Mouse (Mus musculus) brain, embryonic 18.5 days (tissue): ENCODE data around the gene Stk11ip.

ENCODE experiments used
- DNase-seq: peaks from one replicate; pipeline ENCODE4 v3.0.0-alpha.2; 2012; ENCODE audit warnings: low read depth, low spot score

Stk11ip gene

DNA sequence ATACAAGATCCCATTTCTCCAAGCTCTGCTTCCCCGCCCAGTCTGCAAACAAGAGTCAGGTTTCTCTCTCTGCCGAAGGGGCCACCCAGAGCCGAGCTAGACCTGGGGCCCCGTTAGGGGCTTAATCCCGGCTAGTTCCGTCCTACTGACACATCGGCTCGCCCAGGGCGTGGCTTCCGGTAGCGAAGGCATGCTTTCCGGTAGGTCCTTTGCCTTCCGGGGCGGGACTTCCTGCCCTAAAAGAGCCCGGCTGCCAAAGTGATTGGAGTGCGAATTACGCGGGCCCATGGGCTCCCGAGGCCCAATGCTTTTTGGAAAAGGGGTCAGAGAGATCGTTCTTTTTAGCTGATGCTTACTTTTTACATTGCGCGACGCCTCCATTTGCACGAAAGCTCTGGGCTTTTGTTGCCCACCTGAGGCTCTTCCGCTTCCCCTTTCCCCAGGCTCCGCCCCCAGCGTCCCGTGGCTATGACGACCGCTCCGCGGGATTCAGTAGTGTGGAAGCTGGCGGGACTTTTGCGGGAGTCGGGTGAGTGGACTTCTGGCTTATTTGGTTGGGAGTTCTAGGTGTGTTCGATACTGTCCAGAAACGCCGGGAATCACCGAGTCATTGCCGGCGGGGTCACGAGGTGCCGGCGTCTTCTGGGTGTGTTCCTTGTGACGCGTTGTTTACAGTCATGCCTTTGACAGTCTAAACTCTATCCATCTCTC, at the start of gene Stk11ip:
Gene Stk11ip (plus strand): TSS at position 209 of the 711 bp plus-strand sequence.
- DNase-seq, result peak; percentile 76

DNA sequence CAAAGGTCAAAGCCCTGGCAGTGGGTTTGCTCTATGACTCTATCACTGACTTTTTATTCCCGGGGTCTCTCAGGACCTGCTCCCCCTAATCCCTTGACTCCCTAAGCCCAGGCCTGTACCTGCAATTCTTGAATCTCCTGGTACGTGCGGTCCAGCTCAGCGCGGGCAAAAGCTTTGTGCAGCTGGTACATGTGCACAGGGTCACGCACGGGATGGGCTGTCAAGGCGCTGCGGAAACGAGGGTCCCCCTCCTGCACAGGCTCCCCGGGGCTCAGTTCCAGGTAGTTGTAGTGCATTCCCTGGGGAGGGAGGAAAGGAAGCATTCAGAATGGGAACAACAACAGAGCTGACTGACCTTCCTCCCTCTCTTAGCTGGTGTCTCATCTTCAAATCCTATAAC, 44.9 kb upstream of the Stk11ip start:
- DNase-seq, result no peak

DNA sequence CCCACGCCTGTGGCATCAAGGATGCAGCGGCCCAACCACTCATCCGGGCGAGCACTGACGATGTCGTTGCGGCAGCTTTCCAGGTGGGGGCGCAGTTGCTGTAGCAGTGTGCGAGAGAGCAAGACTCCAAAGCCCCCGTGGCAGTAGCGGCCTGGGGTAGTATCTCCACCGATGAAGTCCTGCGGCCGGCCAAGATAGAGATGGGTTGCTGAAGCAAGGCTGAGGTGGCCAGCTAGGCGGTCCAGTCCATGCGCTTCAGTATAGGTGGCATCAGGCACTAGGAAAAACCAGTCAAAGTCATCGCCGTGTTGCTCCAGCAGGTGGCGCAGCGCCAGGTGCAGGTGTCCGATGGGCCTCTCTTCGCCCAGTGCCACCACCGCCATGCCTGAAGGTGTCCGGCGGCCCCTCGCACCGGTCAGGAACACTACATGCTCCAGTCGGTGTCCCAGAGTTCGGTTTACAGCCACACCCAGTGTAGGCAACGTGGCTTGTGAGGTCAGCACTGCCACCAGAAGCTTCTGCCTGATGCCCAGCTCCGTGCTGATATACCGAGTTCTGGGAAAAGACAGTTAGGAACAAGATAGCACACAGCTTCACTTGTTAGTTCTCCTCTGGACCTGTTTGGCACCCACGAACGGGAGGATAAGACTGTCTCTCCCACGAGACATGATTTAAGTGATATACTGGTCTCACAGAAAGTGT, 43.9 kb upstream of the Stk11ip start:
- DNase-seq, result no peak

DNA sequence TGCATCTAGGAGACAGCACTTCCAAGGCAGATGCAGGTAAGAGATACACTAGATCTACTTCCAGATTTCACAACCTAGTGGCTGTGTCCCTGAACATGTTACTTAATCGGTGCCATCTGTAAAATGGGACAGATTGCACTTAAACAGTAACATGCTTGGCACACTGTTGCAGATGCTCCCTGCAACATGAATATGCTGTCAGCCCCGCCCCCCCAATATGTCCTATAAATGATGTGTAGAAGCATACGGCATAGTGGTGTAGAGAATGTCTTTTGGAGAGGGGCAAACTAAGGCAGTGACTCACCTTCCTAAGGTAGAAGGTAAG, 43.4 kb upstream of the Stk11ip start:
- no peak for DNase-seq

DNA sequence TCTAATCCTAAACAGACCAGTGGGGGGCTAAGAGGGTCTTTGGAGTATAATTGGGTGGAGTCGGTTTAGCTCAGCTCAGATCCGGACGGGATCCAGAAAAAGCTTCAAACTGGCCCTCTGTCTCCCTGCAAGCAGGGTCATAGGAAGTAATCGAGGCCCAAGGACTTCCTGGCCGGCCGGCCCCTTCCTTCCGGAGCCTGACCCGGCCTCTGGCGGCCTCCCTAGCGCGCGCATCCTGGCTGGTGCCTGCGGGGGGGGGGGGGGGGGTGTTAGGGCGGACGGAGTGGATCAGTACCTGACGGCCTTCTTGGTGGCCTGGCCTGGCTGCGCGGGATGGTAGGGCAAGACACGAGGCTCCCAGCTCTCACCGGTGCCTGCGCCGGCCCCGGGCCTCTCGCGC, 42.8 kb upstream of the Stk11ip start:
- no peak for DNase-seq

DNA sequence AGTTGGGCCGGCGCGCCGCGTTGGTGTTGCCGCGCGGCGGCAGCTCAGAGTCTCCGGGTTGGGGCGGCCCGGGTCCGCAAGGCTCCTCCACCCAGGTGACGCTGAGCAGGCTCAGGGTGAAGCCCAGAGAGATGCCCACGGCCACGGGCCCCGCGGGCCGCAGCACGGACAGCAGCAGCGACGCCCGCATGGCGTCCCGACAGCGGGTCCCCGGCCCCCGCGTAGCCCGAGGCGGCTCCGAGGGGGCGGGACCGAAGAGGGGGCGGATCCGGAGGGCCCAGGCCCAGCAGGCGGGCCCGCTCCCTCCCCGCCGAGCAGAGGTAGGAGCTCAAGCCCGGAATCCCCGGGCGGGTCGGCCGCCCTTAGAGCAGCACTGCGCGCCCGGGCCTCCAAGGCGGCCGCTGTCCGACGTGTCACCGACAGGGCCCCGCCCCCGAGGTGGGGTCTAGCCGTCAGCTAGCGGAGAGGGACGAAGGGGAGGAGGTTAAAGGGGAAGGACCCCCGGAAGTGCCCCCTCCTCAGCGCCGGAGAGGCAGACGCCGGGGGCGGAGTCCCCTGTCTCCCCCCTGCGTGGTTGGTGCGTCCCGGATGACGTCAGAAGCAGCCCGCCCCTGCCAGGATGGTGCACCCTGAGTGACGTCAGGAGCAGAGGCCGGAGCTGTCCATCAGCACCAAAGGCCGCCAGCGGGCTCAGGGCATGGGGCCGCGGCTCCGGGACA, 42.3 kb upstream of the Stk11ip start, which contains the start of the genes Chpf and Tmem198:
Gene Chpf (minus strand): TSS at position 392 of the 719 bp plus-strand sequence.
Gene Tmem198 (plus strand): TSS at position 617 of the 719 bp plus-strand sequence.
- DNase-seq, result peak; percentile 93

DNA sequence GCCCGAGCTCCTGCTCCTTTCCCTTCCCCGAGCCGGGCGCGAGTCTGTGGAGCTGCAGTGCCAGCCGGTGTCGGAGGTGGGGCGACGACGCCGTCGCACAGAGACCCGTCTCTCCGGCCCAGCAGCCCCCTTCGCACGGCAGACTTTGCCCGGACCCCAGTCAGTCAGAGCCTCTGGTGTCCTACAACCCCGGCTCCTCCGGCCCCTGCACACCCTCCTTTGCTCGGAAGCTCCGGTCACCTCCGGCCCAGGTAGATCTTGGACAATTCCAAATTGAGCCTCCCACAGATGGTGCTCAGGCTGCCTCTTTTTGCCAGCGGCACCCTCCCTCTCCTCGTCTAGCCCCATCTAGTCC, 41.7 kb upstream of the Stk11ip start:
- no peak for DNase-seq

DNA sequence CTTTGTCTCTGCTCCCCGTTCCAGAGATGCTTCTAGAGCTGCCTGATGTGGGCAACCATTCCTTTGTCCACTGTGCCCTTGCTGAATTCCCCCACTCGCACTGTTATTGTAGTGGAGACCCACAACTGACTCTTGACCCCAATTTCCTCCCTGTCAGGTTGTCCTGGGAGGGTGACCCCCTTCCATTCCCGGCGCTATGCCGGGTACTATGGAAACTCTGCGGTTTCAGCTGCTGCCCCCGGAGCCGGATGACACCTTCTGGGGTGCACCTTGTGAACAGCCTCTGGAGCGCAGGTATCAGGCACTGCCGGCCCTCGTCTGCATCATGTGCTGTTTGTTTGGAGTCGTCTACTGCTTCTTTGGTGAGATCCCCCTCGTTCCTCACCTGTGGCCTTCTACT, 41.3 kb upstream of the Stk11ip start:
- DNase-seq, result no peak

DNA sequence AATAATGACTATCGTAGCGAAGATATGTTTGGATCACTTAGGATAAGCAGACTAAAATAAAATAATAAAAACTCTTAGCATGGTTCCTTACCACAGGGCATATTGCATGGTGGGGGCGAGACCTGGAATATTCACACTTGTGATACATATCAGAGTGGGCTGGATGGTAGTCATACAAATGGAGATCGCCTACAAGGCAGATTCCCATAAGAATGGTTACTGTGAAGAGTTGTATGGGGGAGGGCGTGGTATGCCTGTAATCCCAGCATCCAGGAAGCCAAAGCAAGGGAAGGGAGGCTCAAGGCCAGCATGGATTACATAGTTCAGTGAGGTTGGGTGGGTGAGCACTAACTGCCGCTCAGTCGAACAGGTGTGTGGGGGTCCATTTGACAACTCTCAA, 40.6 kb upstream of the Stk11ip start:
- DNase-seq, result no peak

DNA sequence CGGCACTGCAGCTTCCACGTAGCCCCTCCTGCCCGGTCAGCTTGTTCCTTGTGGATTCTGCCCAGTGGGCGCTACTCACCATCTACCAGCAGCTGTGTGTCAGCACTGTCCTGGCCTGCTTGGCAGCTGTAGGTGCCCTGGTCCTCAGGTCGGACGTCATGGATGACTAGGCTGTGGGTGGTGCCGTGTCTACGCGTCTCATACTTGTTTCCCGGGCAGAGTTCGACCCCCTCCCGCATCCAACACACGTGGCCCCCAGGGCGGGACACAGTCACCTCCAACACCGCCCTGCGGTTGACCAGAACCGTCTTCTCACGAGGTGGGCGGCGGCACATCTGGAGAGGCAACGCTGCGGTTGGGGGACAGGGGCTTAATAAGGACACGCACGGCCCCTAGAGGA, 34.8 kb upstream of the Stk11ip start:
- no peak for DNase-seq

DNA sequence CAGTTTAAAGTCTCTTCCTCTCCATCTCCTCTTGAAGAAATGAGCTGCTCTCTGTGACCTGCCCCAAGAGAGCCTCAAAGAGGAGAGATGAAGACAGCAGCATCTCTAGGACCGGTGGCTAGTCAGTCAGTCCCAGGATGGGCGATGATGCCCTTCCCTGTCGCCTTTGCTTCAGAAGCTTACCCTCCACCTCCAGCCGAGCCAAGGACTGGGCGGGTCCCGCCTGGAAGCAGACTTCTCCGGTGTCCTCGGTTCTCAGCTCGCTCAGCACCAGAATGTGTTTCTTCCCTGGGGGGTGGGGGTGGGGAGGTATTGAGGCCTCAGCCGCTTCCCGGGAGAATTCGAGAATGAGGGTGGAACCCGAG, 34.3 kb upstream of the Stk11ip start:
- DNase-seq, result no peak

DNA sequence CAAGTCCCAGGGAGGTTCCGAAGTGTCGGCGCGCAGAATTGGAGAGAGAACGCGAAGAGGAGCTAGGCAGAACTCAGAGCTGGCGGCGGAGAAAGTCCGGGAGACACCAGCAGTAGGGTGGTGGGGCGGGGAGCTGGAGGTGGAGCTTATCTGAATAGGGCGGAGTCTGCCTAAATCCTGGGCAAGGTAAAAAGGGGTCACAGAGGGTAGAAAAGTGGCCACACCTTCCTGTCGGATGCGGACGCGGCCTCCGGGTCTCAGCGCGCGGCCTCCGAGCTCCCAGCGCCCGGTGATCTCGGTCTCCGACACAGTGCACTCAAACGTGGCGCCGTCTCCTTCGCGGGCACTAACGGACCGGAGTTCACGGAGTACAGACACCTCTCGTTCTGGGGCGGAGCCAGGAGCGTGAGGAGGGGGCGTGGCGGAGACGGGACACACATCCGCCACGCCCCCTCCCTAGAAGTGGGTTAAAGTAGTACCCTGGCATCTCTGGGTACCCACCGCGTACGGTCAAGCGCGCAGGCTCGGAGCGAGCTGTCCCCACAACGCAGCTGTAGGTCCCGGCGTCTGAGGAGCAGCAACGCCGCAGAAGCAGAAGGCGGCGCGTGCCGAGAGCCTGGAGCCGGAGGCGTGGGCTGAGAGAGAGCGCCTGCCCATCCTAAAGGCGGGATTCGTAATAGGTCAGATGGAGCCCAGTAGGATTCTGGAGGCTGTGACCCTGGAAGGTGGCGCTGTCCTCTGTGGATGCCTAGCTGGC, 33.7 kb upstream of the Stk11ip start:
- DNase-seq, result no peak

DNA sequence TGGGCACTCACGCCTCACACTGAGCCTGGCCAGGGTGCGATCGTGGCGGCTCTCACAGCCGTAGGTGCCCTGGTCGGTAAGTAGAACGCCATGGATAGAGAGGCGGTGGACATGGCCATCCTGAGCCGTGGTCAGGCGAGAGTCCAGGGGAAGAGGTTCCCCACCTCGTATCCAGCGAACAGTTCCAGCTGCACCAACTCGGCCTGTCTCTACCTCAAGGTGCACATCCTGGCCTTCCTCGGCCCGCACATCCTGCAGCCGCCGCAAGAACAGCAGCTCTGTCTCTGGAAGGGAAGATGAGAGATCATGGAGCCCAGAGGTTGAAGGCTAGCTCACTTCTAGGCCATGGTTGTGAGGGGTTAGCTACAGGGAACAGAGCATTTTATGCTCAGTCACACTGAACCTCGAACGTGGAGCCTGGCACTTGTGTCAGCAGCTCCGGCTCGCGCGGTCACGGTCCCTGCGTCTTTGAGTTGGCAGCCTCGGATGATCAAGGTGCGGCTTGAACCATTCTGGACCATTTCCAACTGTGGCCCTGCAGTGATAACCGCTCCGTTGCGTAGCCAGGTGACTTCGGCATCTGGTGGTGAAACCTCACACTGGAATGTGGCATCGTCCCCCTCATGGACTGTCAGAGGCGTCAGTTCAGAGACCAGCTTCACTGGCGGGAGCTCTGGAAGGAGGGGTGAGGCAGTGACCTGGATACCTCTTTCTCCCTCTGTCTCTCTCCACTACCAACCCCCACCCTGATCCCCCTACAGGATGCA, 30.4 kb upstream of the Stk11ip start:
- no peak for DNase-seq

DNA sequence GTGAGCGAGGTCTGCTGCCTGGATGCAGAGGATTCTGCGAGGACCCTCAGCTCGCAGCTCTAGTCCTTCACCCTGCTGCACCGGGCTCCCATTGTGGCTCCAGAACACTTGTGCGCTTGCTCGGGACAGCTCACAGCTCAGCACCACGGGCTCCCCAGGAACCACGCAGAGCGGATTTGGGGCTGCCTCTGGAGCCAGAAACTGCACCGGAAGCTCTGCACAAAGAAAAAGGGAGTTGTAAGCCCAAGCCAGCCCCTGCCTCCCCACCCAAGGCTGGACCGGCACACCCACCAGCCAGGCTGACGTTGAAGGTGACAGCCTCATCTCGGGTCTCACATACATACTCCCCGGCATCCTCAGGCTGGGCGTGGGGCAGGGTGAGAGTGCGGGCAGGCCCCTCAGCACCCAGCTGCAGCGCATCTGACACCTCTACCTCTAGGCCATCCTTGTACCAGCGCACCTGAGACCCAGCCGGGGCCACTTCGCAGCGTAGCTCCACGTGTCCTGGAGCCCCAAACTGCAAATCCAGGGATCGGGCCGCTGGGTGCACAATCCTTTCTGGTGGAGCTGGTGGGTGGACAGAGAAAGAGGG, 28.7 kb upstream of the Stk11ip start:
- DNase-seq, result no peak

DNA sequence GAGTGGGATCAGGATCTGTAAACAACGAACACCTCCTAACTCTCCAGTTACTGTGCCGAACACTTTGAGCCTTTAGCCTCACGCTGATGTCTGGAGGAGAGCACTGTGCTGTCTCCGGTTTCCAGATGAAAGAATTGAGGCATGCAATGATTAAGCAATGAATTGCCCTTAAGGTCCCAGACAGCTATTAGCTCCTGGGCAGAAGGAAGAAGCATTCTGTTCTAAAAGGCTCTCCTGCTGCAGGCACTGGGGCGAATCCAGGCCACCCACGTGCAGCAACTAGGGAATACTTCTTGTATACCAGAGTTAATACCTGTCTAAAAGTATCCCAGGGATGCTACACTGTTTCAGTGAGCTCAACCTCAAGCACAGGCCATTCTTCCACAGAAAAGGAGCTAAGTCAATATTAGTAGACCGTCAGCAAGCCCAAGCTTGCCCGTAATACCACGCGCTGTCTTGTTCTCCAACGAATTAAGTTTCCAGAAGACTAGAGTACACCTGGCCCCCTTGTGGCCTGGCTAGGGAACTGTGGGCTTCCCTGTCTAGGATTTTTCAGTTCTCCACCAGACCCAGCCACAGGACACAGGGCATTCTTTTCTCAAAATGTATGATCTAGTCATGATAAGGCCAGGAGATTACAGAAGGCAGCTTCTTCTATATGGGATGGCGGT, 26.3 kb upstream of the Stk11ip start:
- DNase-seq, result no peak

DNA sequence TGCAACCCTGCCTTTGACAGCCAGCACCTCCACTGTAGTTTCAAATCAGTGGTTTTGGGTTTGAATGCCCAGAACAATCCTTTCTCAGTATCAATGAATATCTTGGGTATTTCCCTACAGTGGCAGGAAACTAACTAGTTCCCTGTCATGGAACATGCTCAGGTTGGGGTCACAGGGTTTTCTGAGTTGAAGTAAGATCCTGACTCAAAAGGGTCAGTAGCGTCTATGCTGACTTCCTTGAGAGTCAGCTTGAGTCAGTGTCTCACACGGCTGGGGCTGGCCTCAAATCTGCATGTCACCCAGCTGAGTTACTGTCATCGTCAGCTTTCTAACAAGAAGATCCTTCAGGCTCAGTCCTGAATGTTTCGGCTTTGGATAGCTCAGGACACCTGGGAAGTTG, 22.4 kb upstream of the Stk11ip start:
- DNase-seq, result no peak

DNA sequence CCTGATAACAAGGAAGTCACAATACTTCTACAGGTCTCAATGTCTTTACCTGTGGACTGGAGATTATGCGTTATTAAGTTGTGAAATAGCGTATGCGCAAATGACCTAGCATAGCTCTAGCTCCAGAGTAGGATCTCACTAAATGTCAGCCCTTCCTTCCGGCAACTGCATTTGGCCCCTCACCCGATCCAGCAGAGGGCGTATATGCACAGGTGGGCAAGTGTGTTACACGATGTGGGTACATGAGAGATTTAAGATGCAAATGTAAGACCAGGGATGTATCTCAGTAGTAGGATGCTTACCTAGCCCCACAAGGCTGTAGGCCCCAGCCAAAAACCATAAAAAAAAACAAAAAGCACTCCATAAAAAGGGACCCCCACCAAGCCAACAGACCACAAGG, 21.9 kb upstream of the Stk11ip start:
- DNase-seq, result no peak

DNA sequence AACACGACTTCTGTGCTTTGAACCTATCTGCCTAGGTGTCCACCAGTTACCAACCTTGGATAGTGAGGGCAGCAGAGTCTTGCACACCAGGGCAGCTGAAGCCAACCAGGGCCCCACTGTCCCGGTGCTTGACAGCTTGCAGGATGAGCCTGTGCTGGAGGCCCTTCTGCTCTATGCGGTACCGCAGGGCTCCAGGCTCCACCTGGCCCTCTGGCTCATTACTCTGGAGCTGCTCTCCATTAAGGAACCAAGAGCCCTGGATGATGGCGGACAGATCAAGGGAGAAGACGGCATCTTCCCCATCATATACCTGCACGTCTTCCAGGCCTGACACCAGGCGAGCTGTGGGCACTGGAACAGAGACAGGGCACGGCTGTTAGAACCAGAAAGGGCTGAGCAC, 19.4 kb upstream of the Stk11ip start:
- DNase-seq, result no peak

DNA sequence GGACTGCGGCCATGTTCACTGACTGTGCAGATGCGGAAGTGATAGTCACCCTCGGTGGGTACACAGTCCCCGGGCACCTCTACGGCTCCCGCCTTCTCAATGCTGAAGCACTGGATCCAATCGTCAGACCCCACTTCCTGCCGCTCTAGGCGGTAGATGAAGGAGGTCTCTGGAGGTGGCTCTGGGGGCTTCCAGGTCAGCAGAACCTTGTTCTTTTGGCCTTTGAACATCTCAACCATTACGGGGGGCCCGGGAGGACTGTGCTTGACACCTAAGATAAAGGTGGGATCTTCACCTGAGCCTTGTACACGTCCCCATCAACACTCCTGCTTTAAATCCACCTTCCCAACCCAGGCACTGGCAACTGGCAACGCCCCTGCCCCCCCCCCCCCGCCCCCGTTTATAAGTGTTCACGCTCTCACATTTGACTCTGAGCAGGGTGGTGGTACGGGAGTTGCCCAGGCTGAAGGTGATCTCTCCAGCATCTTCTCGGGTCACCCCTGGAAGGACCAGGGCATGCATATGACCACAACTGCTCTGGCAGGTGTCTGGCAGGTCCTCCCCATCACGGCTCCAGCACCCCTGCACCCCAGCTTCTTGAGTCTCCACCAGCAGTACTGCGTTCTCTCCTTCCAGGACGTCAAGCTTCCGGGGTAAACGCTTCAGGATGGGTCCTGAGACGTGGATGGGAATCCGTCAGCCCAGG, 18.2 kb upstream of the Stk11ip start:
- DNase-seq, result no peak

DNA sequence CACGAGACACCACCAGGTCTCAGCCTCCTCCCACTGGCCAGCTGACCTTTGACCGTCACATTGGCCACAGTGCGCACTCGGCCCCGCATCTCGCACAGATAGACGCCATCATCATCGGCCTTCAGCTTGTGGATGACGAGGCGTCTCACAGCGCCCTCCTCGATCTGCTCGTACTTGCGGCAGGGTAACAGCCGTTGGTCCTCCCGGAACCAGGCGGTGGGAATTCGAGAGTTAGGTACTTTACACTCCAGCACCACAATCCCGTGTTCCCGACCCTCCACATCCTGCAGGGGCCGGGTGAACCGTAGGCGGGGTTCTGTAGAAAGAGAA, 17.7 kb upstream of the Stk11ip start:
- no peak for DNase-seq
